Mouse (Mus musculus): ENCODE measurements at regions not wholly inside any gene's neighbourhood (a gene's known extent, or its start where the extent isn't known, plus 50 kb on each side); places are given as distances from the start of the nearest gene placed in this dataset.

DNA sequence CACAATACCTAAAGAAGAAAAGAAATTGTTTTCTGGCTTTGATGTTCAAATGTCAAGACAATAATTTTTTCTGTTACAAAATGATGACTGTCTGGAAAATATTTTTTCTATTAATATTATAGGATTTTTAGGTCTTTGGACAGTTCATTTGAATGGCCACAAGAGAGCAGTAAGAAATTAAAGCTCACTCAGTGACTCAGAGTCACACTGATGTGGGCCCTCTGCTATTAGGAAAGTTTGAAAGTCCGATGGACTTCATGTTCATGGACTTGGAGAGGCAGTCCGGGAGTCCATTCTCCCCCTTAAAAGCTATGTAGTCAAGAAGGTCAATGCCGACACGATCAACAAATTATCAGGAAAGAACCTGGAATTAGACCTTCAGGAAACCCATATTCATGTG is 657.0 kb downstream of the Mecom start:
- peak; percentile 55 for DNase-seq (ENCODE audit: extremely low read depth, insufficient read length, low spot score)

- peak; percentile 14 for DNase-seq (ENCODE audit: extremely low read depth, insufficient read length, low spot score)
Observed at GRCm38 (mm10) chr3:29890286-29890685, 657.5 kb downstream of the Mecom start.

- no peak for DNase-seq (ENCODE audit: extremely low read depth, insufficient read length, low spot score)
Observed at GRCm38 (mm10) chr3:29889638-29890037, 658.2 kb downstream of the Mecom start.

DNA sequence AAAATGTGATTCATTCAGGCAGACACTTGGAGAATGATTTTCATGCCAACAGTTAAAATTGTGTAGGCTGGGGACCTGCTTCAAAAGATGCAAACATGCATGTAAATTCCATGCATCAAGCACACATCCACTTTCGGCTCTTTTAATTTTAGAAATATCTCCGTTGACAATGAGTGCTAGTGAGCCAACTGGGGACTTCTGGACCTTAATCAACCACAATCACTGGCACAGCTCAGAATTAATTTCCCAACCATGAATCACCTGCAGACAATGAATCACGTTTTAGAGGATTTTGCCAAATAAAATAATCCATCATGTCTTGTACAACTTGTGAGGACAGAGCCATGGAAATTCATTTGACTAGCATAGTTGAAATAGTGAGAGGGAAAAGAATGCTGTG is 667.8 kb downstream of the Mecom start:
- peak; percentile 51 for DNase-seq (ENCODE audit: extremely low read depth, insufficient read length, low spot score)

GRCm38 (mm10) chr3:29875768-29876167 is 672.0 kb downstream of the Mecom start:
- no peak for DNase-seq (ENCODE audit: extremely low read depth, insufficient read length, low spot score)

- no peak for DNase-seq (ENCODE audit: extremely low read depth, insufficient read length, low spot score)
Observed at GRCm38 (mm10) chr3:29862437-29862836, 685.4 kb downstream of the Mecom start.

- no peak for DNase-seq (ENCODE audit: extremely low read depth, insufficient read length, low spot score)
Observed at GRCm38 (mm10) chr3:29852465-29852864, 695.3 kb downstream of the Mecom start.

GRCm38 (mm10) chr3:29835432-29835831 is 712.4 kb downstream of the Mecom start:
- DNase-seq (ENCODE audit: extremely low read depth, insufficient read length, low spot score) = no peak

DNA sequence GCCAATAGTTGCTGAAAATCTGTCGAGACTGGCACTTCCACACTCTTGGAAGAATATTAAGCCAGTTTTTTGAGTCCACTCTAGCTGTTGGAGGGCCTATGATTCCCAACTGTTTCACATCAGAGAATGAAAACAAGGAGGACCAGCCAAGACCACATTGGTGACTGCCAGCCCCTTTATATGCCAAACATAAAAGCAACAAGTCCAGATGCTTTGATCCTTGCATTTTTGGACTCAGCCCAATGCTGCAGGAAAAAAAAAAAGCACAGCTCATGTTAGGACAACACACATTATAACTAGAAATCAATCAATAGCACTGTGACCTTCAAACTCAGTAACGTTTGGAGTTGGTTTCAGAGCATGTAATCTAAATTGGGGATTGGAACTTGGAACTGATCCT is 712.9 kb downstream of the Mecom start:
- DNase-seq (ENCODE audit: extremely low read depth, insufficient read length, low spot score) = no peak

- no peak for DNase-seq (ENCODE audit: extremely low read depth, insufficient read length, low spot score)
Observed at GRCm38 (mm10) chr3:29831346-29831745, 716.5 kb downstream of the Mecom start.

DNA sequence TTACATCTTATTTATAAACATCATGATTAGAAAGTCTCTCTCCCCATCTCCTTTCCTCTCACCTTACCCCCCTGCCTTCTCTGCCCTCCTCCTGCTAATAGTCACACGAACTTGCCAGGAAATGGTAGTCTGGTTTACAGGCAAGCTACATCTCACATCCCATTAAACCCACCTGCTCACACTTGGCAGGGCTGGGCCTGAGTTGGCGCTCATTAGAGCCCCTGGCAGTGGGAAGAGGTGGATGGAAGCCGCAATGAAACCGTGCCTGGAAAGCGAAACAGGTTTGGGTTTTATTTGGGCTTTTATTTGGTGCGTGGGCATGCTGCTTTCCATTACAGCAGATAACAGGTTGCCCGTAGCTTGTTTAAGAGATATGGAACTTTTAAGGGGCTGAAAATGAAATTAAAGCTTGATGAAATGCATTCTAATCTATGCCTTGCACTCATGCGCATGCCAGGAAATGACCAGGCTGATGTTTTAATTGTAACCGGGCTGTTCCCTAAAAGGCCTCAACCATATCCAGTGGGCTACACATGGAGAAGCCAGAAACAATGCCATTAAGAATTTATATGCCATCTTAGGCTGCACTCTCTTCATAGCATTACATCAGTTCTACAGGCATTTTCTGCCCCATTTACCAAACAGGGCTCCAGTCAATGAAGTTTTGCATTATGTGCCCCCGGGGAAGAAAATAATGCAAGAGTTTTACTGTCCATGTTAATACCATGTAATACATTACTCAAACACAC is 725.0 kb downstream of the Mecom start:
- no peak for DNase-seq (ENCODE audit: extremely low read depth, insufficient read length, low spot score)

DNA sequence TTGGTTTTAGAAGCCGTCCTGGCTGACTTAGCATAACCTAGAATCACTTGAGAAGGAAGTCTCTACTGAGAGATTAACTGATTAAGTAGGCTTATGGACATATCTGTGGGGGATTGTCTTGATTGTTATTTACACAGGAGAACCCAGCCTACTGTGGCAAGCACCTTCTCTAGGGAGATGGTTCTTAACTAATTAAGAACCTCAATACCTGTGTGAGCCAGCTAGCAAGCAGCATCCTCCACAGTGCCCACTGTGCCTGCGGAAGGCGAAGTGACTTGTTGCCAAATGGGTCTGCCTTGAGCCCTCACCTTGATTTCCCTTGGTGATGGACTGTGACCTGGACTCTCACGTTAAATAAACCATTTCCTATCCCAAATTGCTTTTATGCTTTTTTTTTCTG is 730.8 kb downstream of the Mecom start:
- no peak for DNase-seq (ENCODE audit: extremely low read depth, insufficient read length, low spot score)

DNA sequence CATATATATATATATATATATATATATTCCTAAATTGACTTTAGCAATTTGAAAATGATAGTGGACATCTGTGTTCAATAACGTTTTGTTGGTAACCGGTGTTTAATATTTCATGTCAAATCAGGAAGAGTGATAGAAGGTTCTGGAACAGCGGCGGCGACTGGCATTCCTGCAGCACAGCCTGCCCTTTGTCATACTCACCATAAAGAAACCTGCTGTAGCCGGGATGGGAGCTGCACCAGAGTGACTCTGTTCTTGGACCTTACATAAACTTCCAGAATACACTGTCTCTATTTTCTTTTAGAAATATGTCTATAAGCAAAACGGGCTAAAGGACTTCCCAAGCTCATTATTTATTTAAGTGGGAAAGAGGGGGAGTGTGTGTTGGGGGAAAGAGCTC is 731.5 kb downstream of the Egfem1 start:
- no peak for DNase-seq (ENCODE audit: extremely low read depth, insufficient read length, low spot score)

GRCm38 (mm10) chr3:29812480-29813240 is 730.8 kb downstream of the Egfem1 start:
- DNase-seq (ENCODE audit: extremely low read depth, insufficient read length, low spot score) = no peak

DNA sequence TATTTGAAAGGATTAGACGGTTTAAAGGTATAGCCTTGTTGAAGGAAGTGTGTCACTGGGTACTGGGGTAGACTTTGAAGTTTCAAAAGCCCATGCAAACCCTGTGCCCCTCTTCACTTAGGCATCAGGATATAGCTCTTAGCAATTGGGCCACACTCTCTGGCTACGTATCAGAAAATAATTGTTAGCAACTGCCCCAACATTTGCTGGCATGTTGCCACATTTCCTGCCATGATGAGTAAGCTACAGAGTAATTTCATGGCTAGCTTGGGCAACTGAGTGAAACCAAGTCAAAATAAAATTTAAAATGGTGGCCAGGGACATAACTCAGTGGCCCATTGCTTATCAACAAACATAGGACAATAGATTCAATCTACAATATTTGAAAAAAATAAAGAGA is 724.2 kb downstream of the Egfem1 start:
- DNase-seq (ENCODE audit: extremely low read depth, insufficient read length, low spot score) = no peak

GRCm38 (mm10) chr3:29803456-29803855 is 721.6 kb downstream of the Egfem1 start:
- DNase-seq (ENCODE audit: extremely low read depth, insufficient read length, low spot score) = no peak

GRCm38 (mm10) chr3:29801081-29801480 is 719.3 kb downstream of the Egfem1 start:
- no peak for DNase-seq (ENCODE audit: extremely low read depth, insufficient read length, low spot score)

DNA sequence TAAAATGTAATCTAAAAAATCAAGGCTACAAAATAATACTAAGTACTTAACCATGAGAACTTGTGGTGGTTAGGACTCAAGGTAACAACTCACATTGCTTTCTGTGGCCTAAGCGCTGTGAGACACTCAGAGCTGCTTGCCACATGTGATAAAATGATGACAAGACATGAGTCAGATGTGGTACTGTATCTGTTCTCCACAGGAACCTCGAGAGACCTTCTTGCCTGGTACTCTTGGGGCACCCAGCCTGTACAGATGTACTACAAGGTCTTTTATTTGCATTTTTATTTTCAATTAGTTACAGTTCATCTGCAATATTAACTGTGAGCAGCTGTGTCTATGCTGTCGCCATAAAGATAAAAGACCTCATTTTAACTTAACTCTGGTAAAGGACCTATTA is 692.5 kb downstream of the Egfem1 start:
- DNase-seq (ENCODE audit: extremely low read depth, insufficient read length, low spot score) = no peak

DNA sequence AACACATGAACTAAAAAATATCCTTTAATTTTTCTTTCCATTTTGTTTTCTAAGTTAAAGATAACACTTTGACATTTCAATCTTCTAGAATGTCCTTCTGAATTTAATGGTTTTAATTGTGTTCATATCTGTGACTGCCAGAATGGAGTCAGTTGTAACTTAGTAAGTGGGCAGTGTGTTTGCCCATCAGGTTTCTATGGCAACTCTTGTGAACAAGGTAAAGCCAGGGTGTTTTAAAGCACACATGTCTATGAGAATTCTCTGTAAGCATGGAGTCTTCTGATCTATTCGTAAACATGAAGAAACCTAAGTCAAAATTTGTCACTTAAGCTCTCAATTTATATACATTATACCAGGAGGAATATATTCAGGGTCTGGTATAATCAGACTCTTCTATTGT is 689.4 kb downstream of the Egfem1 start:
- no peak for DNase-seq (ENCODE audit: extremely low read depth, insufficient read length, low spot score)

DNA sequence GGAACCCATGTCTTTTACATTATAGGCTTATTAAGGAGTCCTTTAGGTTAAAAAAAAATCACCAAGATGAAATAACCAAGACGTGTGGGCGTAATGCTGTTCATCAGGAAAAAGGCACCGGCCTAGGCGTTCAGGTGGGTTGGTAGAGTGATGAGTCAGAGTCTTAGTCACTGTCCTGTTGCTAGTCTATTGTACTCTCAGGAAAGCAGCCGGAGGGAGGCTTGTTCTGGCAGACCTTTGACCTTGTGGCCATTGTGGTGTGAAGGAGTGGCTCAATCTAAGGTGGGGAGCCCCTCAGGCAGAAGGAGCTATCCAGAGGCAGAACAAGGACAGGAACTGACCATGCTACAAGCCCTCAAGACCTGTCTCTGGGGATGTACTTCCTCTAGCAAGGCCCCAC is 686.8 kb downstream of the Egfem1 start:
- DNase-seq (ENCODE audit: extremely low read depth, insufficient read length, low spot score) = no peak

DNA sequence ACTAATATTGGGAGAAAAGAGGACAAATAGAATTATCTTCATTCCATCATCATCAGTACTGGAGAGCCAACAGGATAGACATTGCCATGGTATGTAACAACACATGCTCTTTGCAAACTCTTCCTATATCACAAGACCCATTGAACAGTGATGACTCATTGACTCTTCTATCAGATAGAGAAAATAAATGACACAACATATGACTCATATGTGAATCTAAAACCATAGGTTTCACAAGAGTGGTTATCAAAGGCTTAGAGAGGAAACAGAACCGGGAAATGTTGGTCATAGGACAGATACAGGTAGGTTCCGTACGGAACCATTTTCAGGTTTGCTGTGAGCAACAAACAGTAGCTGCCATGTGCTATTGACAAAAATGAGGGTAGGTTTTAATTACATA is 682.2 kb downstream of the Egfem1 start:
- no peak for DNase-seq (ENCODE audit: extremely low read depth, insufficient read length, low spot score)

GRCm38 (mm10) chr3:29757821-29758494 is 676.1 kb downstream of the Egfem1 start:
- DNase-seq (ENCODE audit: extremely low read depth, insufficient read length, low spot score) = no peak

All from 3134 (cell line).